Mouse (Mus musculus): ENCODE measurements at regions not wholly inside any gene's neighbourhood (a gene's known extent, or its start where the extent isn't known, plus 50 kb on each side); places are given as distances from the start of the nearest gene placed in this dataset.

GRCm38 (mm10) chr2:159072997-159073690 lies 278.5 kb downstream of the Dhx35 start:
- Histone ChIP-seq H3K79me2 (ENCODE audit: control insufficient read depth, insufficient read depth, low read length) (no peaks in the 10 kb centered on the region), H3K27me3 (ENCODE audit: control insufficient read depth, insufficient read depth, low read length) (peaks cover 4% of the 10 kb centered on the region; the same call in 1 of the 2 replicates), H3K27ac (replicated peaks; ENCODE audit: insufficient read depth, low read depth, low read length) (no peak overlapping the region), H3K4me3 (ENCODE audit: insufficient read depth, low read depth, low read length) (no peak overlapping the region), H3K4me1 (ENCODE audit: control insufficient read depth, insufficient read depth, low read length) (no peaks in the 10 kb centered on the region), H3K36me3 (ENCODE audit: control insufficient read depth, insufficient read depth, low read length) (no peaks in the 10 kb centered on the region), H3K9ac (ENCODE audit: low read depth, low read length) (no peak overlapping the region)
- TF ChIP-seq CTCF (IDR thresholded peaks at IDR 0.05; ENCODE audit: low read depth, low read length) (no peak), POLR2A (IDR thresholded peaks at IDR 0.05; ENCODE audit: extremely low read depth, insufficient read depth, low read length) (no peak)
- DNase-seq (ENCODE audit: extremely low read depth, low read depth, low spot score) = no peak
- WGBS = 54% methylated on average over 7 of the region's 7 CpGs

- no peak overlapping the region for H3K9ac ChIP-seq (ENCODE audit: low read depth, low read length)
- no peaks in the 10 kb centered on the region for H3K79me2 ChIP-seq (ENCODE audit: control insufficient read depth, insufficient read depth, low read length)
- DNase-seq (ENCODE audit: extremely low read depth, low read depth, low spot score) = no peak
- H3K4me3 ChIP-seq (ENCODE audit: insufficient read depth, low read depth, low read length) = no peak overlapping the region
- TF ChIP-seq POLR2A (IDR thresholded peaks at IDR 0.05; ENCODE audit: extremely low read depth, insufficient read depth, low read length) (no peak), CTCF (IDR thresholded peaks at IDR 0.05; ENCODE audit: low read depth, low read length) (no peak)
- no peaks in the 10 kb centered on the region for H3K4me1 ChIP-seq (ENCODE audit: control insufficient read depth, insufficient read depth, low read length)
- H3K36me3 ChIP-seq (ENCODE audit: control insufficient read depth, insufficient read depth, low read length) = no peaks in the 10 kb centered on the region
- H3K27me3 ChIP-seq (ENCODE audit: control insufficient read depth, insufficient read depth, low read length) = no peaks in the 10 kb centered on the region
- WGBS = 65% methylated on average over 7 of the region's 7 CpGs
- no peak overlapping the region for H3K27ac ChIP-seq (replicated peaks; ENCODE audit: insufficient read depth, low read depth, low read length)
These were observed 285.2 kb downstream of the Dhx35 start for GRCm38 (mm10) chr2:159079836-159080235.

GRCm38 (mm10) chr2:159080784-159081544 lies 286.4 kb downstream of the Dhx35 start:
- Histone ChIP-seq H3K27me3 (ENCODE audit: control insufficient read depth, insufficient read depth, low read length) (no peaks in the 10 kb centered on the region), H3K36me3 (ENCODE audit: control insufficient read depth, insufficient read depth, low read length) (no peaks in the 10 kb centered on the region), H3K4me1 (ENCODE audit: control insufficient read depth, insufficient read depth, low read length) (no peaks in the 10 kb centered on the region), H3K79me2 (ENCODE audit: control insufficient read depth, insufficient read depth, low read length) (no peaks in the 10 kb centered on the region), H3K4me3 (ENCODE audit: insufficient read depth, low read depth, low read length) (no peak overlapping the region), H3K27ac (replicated peaks; ENCODE audit: insufficient read depth, low read depth, low read length) (no peak overlapping the region), H3K9ac (ENCODE audit: low read depth, low read length) (no peak overlapping the region)
- no peak for DNase-seq (ENCODE audit: extremely low read depth, low read depth, low spot score)
- TF ChIP-seq CTCF (IDR thresholded peaks at IDR 0.05; ENCODE audit: low read depth, low read length) = no peak
- no peak for TF ChIP-seq POLR2A (IDR thresholded peaks at IDR 0.05; ENCODE audit: extremely low read depth, insufficient read depth, low read length)
- 89% methylated on average over 19 of the region's 19 CpGs for WGBS

- WGBS = 75% methylated on average over 2 of the region's 2 CpGs
- H3K9ac ChIP-seq (ENCODE audit: low read depth, low read length) = no peak overlapping the region
These were observed 292.2 kb downstream of the Dhx35 start for GRCm38 (mm10) chr2:159086836-159087235.

GRCm38 (mm10) chr2:159088196-159088595 lies 293.6 kb downstream of the Dhx35 start:
- no peaks in the 10 kb centered on the region for H3K4me1 ChIP-seq (ENCODE audit: control insufficient read depth, insufficient read depth, low read length)
- H3K79me2 ChIP-seq (ENCODE audit: control insufficient read depth, insufficient read depth, low read length) = no peaks in the 10 kb centered on the region
- no peak for DNase-seq (ENCODE audit: extremely low read depth, low read depth, low spot score)
- H3K36me3 ChIP-seq (ENCODE audit: control insufficient read depth, insufficient read depth, low read length) = no peaks in the 10 kb centered on the region
- TF ChIP-seq CTCF (IDR thresholded peaks at IDR 0.05; ENCODE audit: low read depth, low read length) = no peak
- TF ChIP-seq POLR2A (IDR thresholded peaks at IDR 0.05; ENCODE audit: extremely low read depth, insufficient read depth, low read length) = no peak
- H3K9ac ChIP-seq (ENCODE audit: low read depth, low read length) = no peak overlapping the region
- H3K27ac ChIP-seq (replicated peaks; ENCODE audit: insufficient read depth, low read depth, low read length) = no peak overlapping the region
- no peak overlapping the region for H3K4me3 ChIP-seq (ENCODE audit: insufficient read depth, low read depth, low read length)
- WGBS = 53% methylated on average over 4 of the region's 4 CpGs
- H3K27me3 ChIP-seq (ENCODE audit: control insufficient read depth, insufficient read depth, low read length) = no peaks in the 10 kb centered on the region

More at GRCm38 (mm10) chr2:159086836-159087235, 292.2 kb downstream of the Dhx35 start:
- no peaks in the 10 kb centered on the region for H3K79me2 ChIP-seq (ENCODE audit: control insufficient read depth, insufficient read depth, low read length)
- TF ChIP-seq CTCF (IDR thresholded peaks at IDR 0.05; ENCODE audit: low read depth, low read length) = no peak
- TF ChIP-seq POLR2A (IDR thresholded peaks at IDR 0.05; ENCODE audit: extremely low read depth, insufficient read depth, low read length) = no peak
- DNase-seq (ENCODE audit: extremely low read depth, low read depth, low spot score) = no peak
- H3K27me3 ChIP-seq (ENCODE audit: control insufficient read depth, insufficient read depth, low read length) = no peaks in the 10 kb centered on the region
- no peaks in the 10 kb centered on the region for H3K36me3 ChIP-seq (ENCODE audit: control insufficient read depth, insufficient read depth, low read length)
- H3K27ac ChIP-seq (replicated peaks; ENCODE audit: insufficient read depth, low read depth, low read length) = no peak overlapping the region
- H3K4me3 ChIP-seq (ENCODE audit: insufficient read depth, low read depth, low read length) = no peak overlapping the region
- no peaks in the 10 kb centered on the region for H3K4me1 ChIP-seq (ENCODE audit: control insufficient read depth, insufficient read depth, low read length)

GRCm38 (mm10) chr2:159096667-159097066 lies 302.1 kb downstream of the Dhx35 start:
- H3K36me3 ChIP-seq (ENCODE audit: control insufficient read depth, insufficient read depth, low read length) = no peaks in the 10 kb centered on the region
- no peak overlapping the region for H3K9ac ChIP-seq (ENCODE audit: low read depth, low read length)
- H3K4me1 ChIP-seq (ENCODE audit: control insufficient read depth, insufficient read depth, low read length) = no peaks in the 10 kb centered on the region
- no peaks in the 10 kb centered on the region for H3K27me3 ChIP-seq (ENCODE audit: control insufficient read depth, insufficient read depth, low read length)
- H3K79me2 ChIP-seq (ENCODE audit: control insufficient read depth, insufficient read depth, low read length) = no peaks in the 10 kb centered on the region
- H3K27ac ChIP-seq (replicated peaks; ENCODE audit: insufficient read depth, low read depth, low read length) = no peak overlapping the region
- H3K4me3 ChIP-seq (ENCODE audit: insufficient read depth, low read depth, low read length) = no peak overlapping the region
- no peak for DNase-seq (ENCODE audit: extremely low read depth, low read depth, low spot score)
- 79% methylated on average over 2 of the region's 2 CpGs for WGBS
- TF ChIP-seq POLR2A (IDR thresholded peaks at IDR 0.05; ENCODE audit: extremely low read depth, insufficient read depth, low read length) (no peak), CTCF (IDR thresholded peaks at IDR 0.05; ENCODE audit: low read depth, low read length) (no peak)
